Mouse (Mus musculus): ENCODE measurements around the gene Lhx2.
A peak's percentile ranks its signal among the peaks of the same experiment; 100 is the strongest.

Gene Lhx2

DNA sequence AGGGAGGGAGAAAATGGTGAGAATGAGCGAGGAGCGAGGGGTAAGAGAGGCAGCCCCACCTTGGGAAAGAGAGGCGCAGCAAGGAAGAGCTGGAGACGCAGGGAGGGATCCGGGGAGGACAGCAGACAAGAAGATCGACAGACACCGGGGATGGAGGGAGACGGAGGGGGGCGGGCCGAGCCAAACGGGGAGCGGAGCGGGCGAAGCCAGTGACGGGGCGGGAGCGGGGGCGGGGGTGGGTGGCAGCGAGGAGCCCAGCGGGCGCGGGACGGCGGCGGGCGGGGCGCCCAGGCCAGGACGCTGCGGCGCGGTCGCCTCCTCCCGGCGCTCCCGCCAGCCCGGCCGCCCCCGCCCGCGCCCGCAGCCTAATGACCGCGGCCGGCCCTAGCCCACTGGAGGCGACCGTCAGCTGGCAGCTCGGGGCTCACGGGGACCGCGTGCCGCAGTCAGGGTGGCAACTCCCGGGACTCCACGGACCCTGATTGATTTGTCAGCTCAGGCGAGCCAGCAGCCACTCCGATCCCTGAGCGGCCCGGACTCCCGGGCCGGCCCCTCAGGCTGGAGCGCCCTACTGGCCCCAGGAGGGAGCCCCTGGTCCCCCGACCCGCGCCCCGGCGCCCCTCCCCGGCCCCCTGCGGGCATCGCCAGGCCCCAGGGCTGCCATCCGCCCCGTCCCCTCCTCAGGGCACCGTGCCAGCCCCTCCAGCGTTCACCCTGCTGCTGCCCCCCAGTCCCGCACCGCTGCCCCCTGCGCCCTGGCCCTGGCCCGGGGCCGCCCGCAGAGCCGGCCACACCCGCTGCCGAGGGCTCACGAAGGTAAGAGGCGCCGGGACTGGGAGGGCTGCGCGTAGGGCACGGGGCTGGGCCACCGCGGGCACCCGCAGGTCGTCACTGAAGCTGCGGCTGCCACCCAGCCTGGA, at the start of gene Lhx2:
Gene Lhx2 (plus strand): TSS at position 292 of the 920 bp plus-strand sequence.
- peak; percentile 10 for DNase-seq (ENCODE audit: low spot score)

DNA sequence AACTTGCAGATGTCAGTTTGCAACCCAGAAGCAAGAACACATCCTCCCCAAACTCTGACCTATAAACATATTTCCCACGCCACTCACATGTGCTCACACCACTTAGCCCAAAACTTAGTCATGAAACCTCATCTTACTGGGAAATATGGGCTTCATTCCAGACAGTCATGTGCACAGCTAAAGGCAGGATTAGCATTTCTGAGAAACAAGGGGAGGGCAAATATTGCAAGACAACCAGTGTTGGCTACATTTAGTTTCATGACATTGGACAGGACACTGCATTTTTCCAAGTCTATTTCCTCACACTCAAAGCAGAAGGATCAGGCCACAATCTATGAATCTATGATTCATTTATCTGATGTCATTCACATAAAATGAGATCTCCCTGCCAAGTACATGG, 47.6 kb upstream of the Lhx2 start:
- no peak for DNase-seq (ENCODE audit: low spot score)

DNA sequence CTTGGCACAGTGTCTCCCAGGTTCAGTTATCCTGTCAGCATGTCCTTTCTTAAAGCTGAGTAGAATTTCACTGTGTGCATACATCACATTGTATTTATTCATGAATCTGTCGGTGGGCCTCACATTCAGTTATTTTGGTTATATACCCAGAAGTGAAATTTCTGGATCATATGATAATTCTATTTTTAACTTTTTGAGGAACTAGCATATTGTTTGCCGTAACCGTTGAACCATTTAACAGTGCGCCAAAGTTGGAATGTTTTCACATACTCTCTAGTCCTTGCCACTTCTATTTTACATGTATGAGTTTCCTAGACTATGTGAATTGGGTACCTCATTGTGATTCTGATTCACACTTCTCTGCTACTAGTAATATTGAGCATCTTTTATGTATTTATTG, 43.1 kb upstream of the Lhx2 start:
- no peak for DNase-seq (ENCODE audit: low spot score)

GRCm38 (mm10) chr2:38300941-38301340, 38.1 kb upstream of the Lhx2 start:
- DNase-seq (ENCODE audit: low spot score), result no peak

- DNase-seq (ENCODE audit: low spot score), result no peak
These were observed 33.9 kb upstream of the Lhx2 start for GRCm38 (mm10) chr2:38305152-38305551.

GRCm38 (mm10) chr2:38312921-38313320, 26.2 kb upstream of the Lhx2 start:
- no peak for DNase-seq (ENCODE audit: low spot score)

GRCm38 (mm10) chr2:38313399-38313798, 25.7 kb upstream of the Lhx2 start:
- DNase-seq (ENCODE audit: low spot score), result no peak

DNA sequence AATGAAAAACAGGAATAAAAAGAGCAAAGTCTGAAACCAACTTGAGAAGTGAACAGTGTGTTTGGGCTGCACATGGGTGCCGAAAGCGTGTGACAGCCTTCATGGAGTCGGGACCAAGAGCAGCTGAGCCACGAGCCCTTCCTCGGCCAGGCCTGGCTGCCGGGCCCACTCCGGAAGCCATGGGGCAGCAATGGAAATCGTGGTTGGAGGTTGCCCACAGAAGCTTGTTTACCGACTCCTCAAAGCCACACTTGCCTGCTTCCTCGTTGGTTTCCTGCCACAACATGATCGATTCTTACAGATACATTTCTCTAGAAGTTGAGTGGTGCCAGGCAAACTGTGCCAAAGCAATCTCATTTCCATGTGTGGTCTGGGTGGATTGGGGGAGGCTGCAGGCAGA, 20.0 kb upstream of the Lhx2 start:
- peak; percentile 60 for DNase-seq (ENCODE audit: low spot score)

DNA sequence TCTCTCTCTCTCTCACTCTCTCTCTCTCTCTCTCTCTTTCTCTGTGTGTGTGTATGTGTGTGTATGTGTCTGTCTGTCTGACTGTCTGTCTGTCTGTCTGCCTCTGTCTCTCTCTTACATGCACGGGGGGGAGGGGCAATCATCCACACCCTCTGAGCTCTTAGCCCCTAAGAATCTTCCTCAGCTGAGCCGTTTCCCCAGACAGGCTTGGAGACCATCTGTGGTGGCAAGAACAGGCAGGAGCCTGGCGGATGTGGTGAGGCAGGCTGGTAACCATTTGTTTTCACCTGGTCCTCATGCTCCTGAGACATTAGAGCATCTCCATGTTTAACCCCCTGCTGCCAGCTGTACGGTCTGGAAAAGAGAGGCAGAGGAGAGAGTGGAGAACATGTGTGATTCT, 18.2 kb upstream of the Lhx2 start:
- peak; percentile 29 for DNase-seq (ENCODE audit: low spot score)

DNA sequence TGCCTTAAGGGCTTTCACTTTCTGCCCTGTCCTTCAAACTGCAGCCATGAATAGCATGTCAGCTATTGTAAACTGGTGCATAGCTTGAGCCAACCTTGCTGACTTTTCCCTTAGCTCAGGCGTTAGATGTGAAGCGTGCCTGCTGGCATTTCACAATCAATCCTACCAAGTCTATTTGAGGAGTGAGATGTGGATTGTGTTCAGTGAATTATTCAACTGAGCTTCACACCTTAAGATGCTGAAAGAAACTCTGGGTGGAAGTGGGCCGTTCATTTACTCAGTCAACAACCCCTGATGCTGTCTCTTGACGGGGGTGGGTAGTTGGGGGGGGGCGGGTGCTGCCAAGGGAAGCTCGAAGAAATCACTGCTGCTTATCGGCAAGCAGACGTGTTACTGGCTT, 15.7 kb upstream of the Lhx2 start:
- DNase-seq (ENCODE audit: low spot score), result no peak

DNA sequence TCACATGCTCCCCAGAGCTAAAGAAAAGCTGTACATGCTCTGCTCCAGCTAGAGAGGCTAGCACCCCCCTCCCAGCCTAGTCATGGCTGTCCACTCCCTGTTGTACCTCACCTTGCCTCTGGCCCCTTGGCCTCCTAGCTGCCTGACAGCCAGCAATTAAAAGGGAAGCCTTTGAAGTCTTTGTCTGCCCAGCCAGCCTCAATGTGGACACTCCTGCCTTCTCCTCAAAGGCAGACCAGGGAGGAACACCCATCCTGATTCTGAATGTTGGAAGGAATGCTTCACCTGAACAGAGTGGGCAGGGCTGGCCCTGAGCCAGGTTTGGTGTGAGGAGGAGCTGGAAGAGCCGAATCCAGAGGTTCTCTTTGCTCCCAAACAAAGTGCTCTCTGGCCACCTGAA, 12.4 kb upstream of the Lhx2 start:
- DNase-seq (ENCODE audit: low spot score), result no peak

DNA sequence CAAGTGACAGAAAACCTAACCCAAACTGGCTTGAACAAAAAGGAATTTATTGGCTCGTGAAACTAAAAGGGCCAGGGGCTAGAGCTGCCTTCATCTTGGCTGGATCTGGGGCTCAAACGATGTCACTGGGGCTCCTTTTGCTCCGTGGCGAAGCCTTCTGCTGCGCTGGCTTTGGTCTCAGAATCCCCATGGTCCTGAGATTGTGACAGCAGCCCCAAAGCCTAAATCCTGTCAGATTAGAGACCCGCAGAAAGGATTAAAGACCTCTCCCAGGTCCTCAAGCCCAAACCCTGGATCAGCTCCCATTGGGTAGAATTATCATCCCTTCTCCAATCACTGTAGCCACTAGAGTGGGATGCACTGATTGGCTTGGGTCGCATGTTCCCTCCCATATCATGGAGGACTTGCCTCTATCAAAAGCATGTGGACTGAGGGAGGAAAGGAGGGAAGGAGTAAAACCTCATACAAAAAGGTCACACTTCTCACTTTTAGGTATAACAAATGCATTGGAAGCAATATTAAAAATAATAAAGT, 5.4 kb upstream of the Lhx2 start:
- DNase-seq (ENCODE audit: low spot score), result no peak

DNA sequence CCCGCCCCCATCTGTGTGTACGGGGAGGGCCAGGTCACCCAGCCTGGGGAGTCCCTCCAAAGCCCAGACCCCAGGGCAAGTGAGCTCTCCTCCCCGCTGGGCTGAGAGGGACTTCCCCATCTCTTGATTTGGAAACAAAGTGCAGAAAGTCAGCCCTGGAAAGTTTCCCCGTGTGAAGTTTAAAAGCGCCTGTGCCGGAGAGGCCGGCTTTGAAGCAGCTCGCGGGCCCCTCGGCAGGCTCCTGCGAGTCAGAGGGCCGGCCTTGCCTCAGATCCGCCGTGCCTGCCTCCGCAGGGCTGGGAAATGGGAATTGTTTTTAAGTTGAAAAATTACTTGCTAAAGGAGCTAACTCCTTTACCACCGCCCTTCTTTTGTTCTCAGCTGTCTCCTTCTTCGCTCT, 2.5 kb upstream of the Lhx2 start:
- DNase-seq (ENCODE audit: low spot score), result peak; percentile 11

- no peak for DNase-seq (ENCODE audit: low spot score)
These were observed 1.9 kb upstream of the Lhx2 start for GRCm38 (mm10) chr2:38337091-38337640.

DNA sequence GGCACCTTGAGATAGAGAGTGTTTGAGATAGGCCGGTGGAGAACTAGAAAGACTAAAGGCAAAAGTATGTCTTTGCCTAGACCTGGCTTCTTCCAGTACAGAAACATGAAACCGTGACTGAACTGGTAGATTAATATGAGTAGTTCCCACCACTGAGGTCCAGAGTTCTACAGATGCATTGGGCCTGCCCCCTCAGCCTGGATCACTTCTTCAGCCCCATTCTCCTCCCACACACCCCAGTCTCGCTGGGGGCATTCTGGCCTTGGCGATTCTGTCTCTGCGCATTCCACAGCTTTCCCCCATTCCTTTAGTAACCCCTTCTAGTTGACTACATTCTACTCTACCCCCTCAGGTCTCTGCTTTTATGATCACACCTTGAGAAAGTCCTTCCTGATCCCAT, 1.4 kb upstream of the Lhx2 start:
- no peak for DNase-seq (ENCODE audit: low spot score)

DNA sequence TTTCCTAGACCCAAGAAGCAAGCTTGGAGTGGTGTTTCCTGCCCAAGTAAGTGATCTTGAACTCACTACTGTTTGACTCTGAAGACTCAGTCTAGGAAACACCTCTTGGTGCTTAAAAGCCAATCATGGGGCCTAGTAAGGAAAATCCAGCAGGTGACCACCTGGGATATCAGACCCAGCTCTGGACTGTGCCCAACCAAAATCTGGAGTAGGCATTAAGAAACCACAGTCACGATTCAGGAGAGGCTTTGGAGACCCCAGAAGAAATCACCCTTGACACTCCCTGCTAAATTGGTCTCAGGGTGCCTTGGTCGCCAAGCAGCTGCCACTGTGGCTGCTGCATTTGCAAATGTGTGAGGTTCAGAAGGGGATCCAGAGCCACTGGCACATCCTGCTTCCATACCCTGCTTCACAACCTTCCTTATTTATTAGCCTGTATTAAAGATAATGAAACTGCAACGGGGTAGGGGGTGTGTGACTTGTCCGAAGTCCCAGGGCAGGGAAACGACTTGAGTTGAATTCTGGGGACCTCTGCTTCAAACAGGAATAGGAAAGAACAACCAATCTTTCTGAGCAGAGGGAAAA, 641 bp upstream of the Lhx2 start:
- no peak for DNase-seq (ENCODE audit: low spot score)

GRCm38 (mm10) chr2:38339910-38340625, 987 bp downstream of the Lhx2 start:
- no peak for DNase-seq (ENCODE audit: low spot score)

DNA sequence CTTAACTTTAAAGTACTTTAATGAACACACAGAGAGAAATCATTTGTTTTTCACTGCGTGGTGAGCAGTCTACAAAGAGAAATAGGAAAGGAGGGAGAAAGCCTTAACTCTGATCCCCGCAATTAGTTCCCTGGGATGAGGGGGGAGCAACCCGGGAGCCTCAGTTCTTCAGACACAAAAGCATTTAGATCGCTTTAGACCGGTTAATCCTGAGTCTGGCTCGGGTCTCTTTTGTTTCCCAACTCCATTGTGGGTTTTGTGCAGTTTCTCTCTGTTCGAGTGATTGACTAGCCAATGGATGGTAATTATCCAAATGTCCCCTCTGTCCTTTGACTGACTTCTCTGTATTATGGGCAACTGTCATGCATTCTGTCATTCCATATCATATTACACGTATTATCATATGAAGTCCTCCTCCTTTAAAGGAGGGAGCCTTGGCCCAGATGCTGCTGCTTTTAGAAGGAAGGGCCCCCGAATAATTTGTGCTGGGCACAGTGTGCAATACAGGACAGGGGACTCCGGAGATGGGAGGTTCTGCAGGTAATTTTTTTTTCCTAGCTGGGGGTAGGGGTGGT, 1.6 kb downstream of the Lhx2 start:
- no peak for DNase-seq (ENCODE audit: low spot score)

- no peak for DNase-seq (ENCODE audit: low spot score)
These were observed 4.5 kb downstream of the Lhx2 start for GRCm38 (mm10) chr2:38343573-38343972.

DNA sequence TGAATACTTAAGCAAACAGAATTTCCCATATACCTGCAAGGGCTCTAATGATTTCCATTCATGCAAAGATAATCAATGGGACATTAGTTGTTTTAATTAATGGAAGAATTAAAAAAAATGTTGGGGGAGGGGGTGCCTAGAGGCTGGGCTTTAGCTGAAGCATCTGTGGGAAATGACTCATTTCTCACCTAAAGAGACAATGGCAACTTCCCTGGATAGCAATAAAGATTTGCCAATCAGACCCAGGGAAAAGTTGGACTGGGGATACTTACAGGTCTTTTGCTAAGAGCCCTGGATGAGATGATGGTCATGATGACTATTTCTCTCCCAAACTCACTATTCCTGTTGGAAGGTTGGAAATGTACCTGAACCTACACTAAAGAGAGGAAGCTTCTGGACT, 5.6 kb downstream of the Lhx2 start:
- no peak for DNase-seq (ENCODE audit: low spot score)

DNA sequence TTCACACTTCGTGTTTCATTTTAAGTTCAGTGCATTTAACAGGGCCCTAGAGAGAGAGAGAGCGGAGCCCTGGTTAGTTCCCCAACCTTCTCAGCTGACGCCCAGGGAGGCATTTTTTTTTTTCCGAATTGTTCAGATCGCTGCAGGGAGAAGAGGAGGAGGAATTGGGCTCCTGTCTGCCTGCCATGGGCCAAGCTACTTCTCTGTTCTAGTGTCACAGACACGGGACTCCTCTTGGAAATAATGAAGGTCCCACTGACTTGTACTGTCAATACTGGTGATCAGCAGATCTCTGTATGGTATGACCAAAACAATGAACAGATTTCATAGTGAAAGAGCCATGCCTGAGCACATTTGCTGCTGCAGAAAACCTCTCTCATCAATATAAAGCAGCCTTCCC, 7.3 kb downstream of the Lhx2 start:
- DNase-seq (ENCODE audit: low spot score), result no peak

Measured in T-cell, adult 2 months (primary cell).